Mouse (Mus musculus) intestine, postnatal 0 days (tissue): Measurements from ENCODE around the gene Ifi205. TPM values are rescaled to one million over a fixed set of nuclear protein-coding genes. Genes with fewer than 3 reads are reported as not detected.

Source experiments
- ATAC-seq: fragments of 200-750 bp; cut with Nextera tagmentation; 2 replicates; pipeline ENCODE4 v1.8.0; 2017; ENCODE audit warnings: mild to moderate bottlenecking, moderate TSS enrichment, moderate library complexity
- H3K27ac ChIP-seq: fragments of 300-500 bp; sonication (generic); 2 replicates; pipeline ENCODE4 v1.5.1; 2014; ENCODE audit warnings: mild to moderate bottlenecking, low read depth, low read length, moderate library complexity
- H3K27me3 ChIP-seq: fragments of 300-500 bp; sonication (generic); replicated peaks from 2 replicates; pipeline ENCODE4 v1.6.1; 2014; ENCODE audit warnings: low read length, mixed read lengths; ENCODE audit not compliant: control insufficient read depth, insufficient read depth
- H3K36me3 ChIP-seq: fragments of 300-500 bp; sonication (generic); 2 replicates; pipeline ENCODE4 v1.6.1; 2014; ENCODE audit warnings: mild to moderate bottlenecking, moderate library complexity; ENCODE audit not compliant: control insufficient read depth, insufficient read depth
- H3K4me1 ChIP-seq: fragments of 300-500 bp; sonication (generic); replicated peaks from 2 replicates; pipeline ENCODE4 v1.6.1; 2014; ENCODE audit warnings: antibody characterized with exemption, low read length, mixed read lengths; ENCODE audit not compliant: control insufficient read depth, insufficient read depth
- H3K4me2 ChIP-seq: fragments of 300-500 bp; sonication (generic); replicated peaks from 2 replicates; pipeline ENCODE4 v1.6.1; 2014; ENCODE audit warnings: low read depth, mild to moderate bottlenecking, moderate library complexity
- H3K4me3 ChIP-seq: fragments of 300-500 bp; sonication (generic); 2 replicates; pipeline ENCODE4 v1.5.1; 2014; ENCODE audit warnings: low read depth, low read length
- H3K9ac ChIP-seq: fragments of 300-500 bp; sonication (generic); 2 replicates; pipeline ENCODE4 v1.6.1; 2014; ENCODE audit warnings: mild to moderate bottlenecking, low read depth, low read length
- H3K9me3 ChIP-seq: fragments of 300-500 bp; sonication (generic); 2 replicates; pipeline ENCODE4 v1.6.1; 2016; ENCODE audit warnings: mixed run types; ENCODE audit not compliant: control insufficient read depth
- CTCF ChIP-seq: sonication (generic); IDR thresholded peaks from 2 replicates; pipeline ENCODE4 v1.5.1; 2016; ENCODE audit warnings: low read depth, mild to moderate bottlenecking, control low read depth, antibody characterized with exemption, moderate library complexity
- WGBS: fragments of 180-500 bp; shearing (Covaris S2); extraction: QIAGEN DNeasy Blood & Tissue Kit; methylation state at CpG from one replicate; pipeline ENCODE4 v1.1.7; 2014; 5-methylcytosine and 5-hydroxymethylcytosine counted together
- polyA plus RNA-seq: library from polyadenylated mRNA; unstranded; fragments of >200 nt; fragmentation: Nextera tagmentation; extraction: Ambion mirVana; gene quantifications from 2 replicates; pipeline ENCODE4 v1.2.1, GENCODE M21; 2015

Ifi205 gene
- 1.7 and 1.9 TPM in 2 replicates for polyA plus RNA-seq

DNA sequence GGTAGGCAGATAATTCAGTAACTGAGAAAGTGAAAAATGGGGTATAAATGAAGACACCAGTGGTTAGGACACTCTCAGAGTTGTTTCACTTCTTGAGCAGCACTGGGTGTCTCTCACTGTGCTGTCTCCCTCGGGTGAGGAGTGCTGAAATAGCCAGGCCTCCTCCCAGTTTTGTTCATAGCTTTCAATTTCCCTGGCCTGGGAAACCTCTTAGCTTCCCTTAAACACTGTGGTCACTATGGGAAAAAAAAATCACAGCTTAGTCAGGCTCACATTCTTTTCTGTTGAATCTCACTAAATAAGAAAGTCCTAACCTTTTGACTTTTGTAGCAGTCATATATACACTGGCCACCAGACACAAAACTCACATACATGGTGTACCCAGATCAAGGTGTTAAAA is at the start of gene Ifi205:
Ifi205 (minus strand) TSS at position 113 of the 400 bp plus-strand sequence.
- no peaks in the 10 kb centered on the region for H3K9me3 ChIP-seq
- WGBS, result 29% methylated on average over 1 of the region's 1 CpGs
- H3K4me1 ChIP-seq, result no peaks in the 10 kb centered on the region
- no peak within 1 kb of the TSS for H3K9ac ChIP-seq
- TF ChIP-seq CTCF, result no peak
- no peak within 1 kb of the TSS for H3K4me3 ChIP-seq
- H3K4me2 ChIP-seq, result no peak within 1 kb of the TSS
- no peaks in the 10 kb centered on the region for H3K36me3 ChIP-seq
- H3K27ac ChIP-seq, result no peak within 1 kb of the TSS
- H3K27me3 ChIP-seq, result no peaks in the 10 kb centered on the region
- ATAC-seq, result 0 out of 2 replicates have a peak, but pooled peaks have one; percentile 36

DNA sequence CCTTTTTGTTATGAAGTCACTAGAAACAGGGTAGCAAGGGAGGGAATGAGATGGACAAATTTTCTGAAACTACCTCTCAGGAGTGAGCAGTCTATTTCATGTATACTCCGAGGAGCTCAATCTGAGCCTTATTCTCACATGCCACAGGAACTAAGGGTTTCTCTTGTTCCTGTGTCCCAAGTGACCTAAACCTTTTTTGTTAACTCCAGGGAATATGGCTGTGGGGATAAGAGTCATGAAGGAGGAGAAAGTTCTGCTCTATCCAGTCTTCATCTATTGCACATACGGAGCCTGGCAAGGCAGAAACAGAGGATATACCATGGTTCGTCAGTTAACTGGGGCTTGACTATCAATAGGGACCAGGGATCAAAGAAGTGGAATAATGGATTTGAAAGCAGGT is 34.7 kb upstream of the Ifi205 start, which contains the start of gene Olfr430:
Olfr430 (plus strand) TSS at position 301 of the 400 bp plus-strand sequence.
- H3K4me2 ChIP-seq, result no peak within 1 kb of the TSS
- no peak within 1 kb of the TSS for H3K9ac ChIP-seq
- no peaks in the 10 kb centered on the region for H3K4me1 ChIP-seq
- 92% methylated on average over 3 of the region's 3 CpGs for WGBS
- ATAC-seq, result no peak
- no peak within 1 kb of the TSS for H3K4me3 ChIP-seq
- no peaks in the 10 kb centered on the region for H3K9me3 ChIP-seq
- no peak for TF ChIP-seq CTCF
- no peaks in the 10 kb centered on the region for H3K36me3 ChIP-seq
- H3K27me3 ChIP-seq, result no peaks in the 10 kb centered on the region
- H3K27ac ChIP-seq, result no peak within 1 kb of the TSS

DNA sequence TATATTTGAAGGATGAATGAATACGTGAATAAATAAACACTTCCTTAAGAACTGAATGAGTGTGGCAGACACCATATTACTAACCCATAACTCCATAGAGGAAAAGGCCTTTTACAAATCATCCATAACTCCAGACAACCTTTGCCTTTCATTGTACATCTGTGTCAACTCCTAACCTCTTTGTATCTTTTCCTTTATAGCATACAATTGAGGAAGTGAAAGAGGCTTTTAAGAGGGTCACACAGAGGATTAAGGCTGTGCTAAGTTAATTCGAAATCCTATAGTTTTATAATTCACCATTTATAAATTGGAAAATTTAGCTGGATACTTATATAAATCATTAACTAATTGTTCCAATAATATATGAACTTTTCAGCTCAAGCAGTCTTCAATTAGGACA is 23.6 kb upstream of the Ifi205 start:
- 71% methylated on average over 2 of the region's 2 CpGs for WGBS
- Histone ChIP-seq H3K9ac (no peak overlapping the region), H3K9me3 (no peaks in the 10 kb centered on the region), H3K27ac (no peak overlapping the region), H3K4me1 (no peaks in the 10 kb centered on the region), H3K4me2 (no peak overlapping the region), H3K36me3 (no peaks in the 10 kb centered on the region), H3K27me3 (no peaks in the 10 kb centered on the region), H3K4me3 (no peak overlapping the region)
- no peak for TF ChIP-seq CTCF
- ATAC-seq, result no peak

DNA sequence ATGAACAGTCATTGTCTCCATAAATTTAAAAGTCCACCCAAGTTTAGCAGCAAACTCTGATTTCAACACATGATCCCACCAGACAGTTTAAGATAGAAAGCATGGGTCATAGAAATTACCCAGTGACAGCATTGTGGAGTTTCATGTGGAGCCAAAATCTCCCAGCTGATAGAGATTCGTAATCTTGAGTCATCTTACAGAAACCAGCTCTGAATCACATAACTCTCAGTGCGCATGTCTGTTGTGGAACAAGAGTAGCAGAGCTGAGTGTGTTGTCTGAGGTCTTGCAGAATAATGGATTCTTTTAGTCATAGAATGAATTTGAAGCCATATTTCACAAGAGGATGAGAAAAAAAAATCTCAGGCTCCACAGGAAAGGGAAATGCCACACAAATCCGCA is 21.4 kb upstream of the Ifi205 start:
- Histone ChIP-seq H3K4me2 (no peak overlapping the region), H3K9ac (no peak overlapping the region), H3K9me3 (no peaks in the 10 kb centered on the region), H3K36me3 (no peaks in the 10 kb centered on the region), H3K4me1 (no peaks in the 10 kb centered on the region), H3K27ac (no peak overlapping the region), H3K27me3 (no peaks in the 10 kb centered on the region), H3K4me3 (no peak overlapping the region)
- no peak for TF ChIP-seq CTCF
- no peak for ATAC-seq
- 72% methylated on average over 3 of the region's 3 CpGs for WGBS

DNA sequence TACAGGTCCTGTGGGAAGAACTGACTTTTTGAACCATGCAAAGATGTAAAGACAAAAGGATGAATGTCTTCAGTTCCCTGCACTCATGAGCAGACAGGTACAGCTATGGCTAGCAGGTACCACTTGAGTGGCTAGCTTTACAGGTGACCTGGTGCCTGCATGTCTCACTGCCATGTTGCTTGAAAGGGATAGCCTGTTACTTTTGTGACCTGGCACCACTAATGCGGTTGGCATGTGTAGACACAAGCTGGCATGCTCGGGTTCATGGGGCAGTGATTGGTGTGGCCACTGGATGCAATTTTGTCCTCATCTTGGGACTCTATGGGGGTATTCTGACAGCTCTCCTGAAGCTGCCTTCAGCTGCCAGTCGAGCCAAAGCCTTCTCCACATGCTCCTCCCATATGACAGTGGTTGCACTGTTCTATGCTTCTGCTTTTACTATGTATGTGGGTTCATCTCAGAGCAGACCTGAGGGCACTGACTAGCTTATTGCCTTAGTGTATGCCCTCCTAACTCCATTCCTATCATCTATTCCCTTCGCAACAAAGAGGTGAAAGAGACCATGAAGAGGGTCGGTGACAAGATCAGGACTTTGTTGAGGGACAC is 20.4 kb upstream of the Ifi205 start:
- Histone ChIP-seq H3K9ac (no peak overlapping the region), H3K4me3 (no peak overlapping the region), H3K4me1 (no peaks in the 10 kb centered on the region), H3K36me3 (no peaks in the 10 kb centered on the region), H3K27me3 (no peaks in the 10 kb centered on the region), H3K4me2 (no peak overlapping the region), H3K9me3 (no peaks in the 10 kb centered on the region), H3K27ac (no peak overlapping the region)
- WGBS, result 83% methylated on average over 5 of the region's 5 CpGs
- no peak for ATAC-seq
- no peak for TF ChIP-seq CTCF

DNA sequence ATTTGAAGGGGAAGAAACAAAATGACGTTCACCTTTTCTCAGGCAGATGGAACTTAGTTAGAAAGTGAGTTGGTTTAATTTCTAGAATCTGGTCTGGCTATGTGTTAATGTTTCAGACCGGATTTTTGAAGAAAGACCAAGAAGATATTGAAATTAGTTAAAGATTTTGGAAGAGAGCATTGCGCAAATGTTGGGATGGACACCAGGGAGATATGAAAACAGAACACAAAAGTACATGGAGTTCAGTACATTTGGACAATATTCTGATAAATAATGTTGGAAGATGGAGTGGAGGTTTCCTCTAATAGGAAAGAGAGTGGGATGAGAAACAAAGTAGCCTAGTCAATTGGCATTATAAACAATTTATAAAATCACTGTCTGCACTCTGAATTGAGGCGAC is 19.9 kb upstream of the Ifi205 start:
- H3K36me3 ChIP-seq, result no peaks in the 10 kb centered on the region
- no peak for ATAC-seq
- H3K4me3 ChIP-seq, result no peak overlapping the region
- no peaks in the 10 kb centered on the region for H3K27me3 ChIP-seq
- H3K4me2 ChIP-seq, result no peak overlapping the region
- H3K27ac ChIP-seq, result no peak overlapping the region
- no peak for TF ChIP-seq CTCF
- H3K9me3 ChIP-seq, result no peaks in the 10 kb centered on the region
- no peak overlapping the region for H3K9ac ChIP-seq
- WGBS, result 85% methylated on average over 4 of the region's 4 CpGs
- no peaks in the 10 kb centered on the region for H3K4me1 ChIP-seq
